Mouse (Mus musculus) kidney, adult 2 months (tissue): ENCODE results near the gene Slc25a25.

Source experiments
- CTCF ChIP-seq: fragments of 200-500 bp; conservative IDR thresholded peaks from 2 replicates; pipeline ENCODE4 v1.5.1; 2011; ENCODE audit warnings: low read depth, mild to moderate bottlenecking, control low read depth, low read length, moderate library complexity, mixed read lengths; ENCODE audit not compliant: insufficient read depth, insufficient read length
- POLR2A ChIP-seq: fragments of 200-500 bp; IDR thresholded peaks from one replicate; pipeline ENCODE4 v1.6.1; 2011; ENCODE audit warnings: low read depth, low read length, control low read depth

DNA sequence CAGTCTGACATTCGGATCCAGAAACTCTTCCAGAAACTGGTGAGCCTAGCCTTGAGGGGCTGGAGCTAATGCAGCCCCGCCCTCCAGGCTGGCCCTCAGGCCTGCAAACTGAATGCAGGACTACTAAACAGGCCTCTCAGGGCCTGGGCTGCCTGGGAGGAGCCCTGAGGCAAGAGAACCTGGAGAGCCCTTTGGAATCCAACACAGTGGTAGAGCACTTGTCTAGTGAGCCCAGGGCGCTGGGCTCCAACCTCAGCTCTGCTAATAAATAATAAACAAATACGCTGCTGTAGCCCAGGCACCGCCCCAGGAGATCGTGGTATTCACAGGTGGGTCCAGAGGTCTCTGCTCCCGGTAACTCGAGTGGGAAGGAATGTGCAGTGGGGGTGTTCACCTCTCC, 60.4 kb downstream of the Slc25a25 start:
- TF ChIP-seq POLR2A (no peak), CTCF (no peak)
